Mouse (Mus musculus) heart, embryonic 16.5 days (tissue): Measurements from ENCODE around the gene Jph3. TPM values are rescaled to one million over a fixed set of nuclear protein-coding genes. Genes with fewer than 3 reads are reported as not detected.
A peak's percentile ranks its signal among the peaks of the same experiment; 100 is the strongest.

Source experiments
- ATAC-seq: fragments of 200-750 bp; cut with Nextera tagmentation; replicated peaks from 2 replicates; pipeline ENCODE4 v1.8.0; 2017; ENCODE audit warnings: moderate number of reproducible peaks; ENCODE audit not compliant: insufficient read depth, low FRiP score; ENCODE audit errors: extremely low read depth
- H3K27ac ChIP-seq: fragments of 300-500 bp; sonication (generic); 2 replicates; pipeline ENCODE4 v1.5.1; 2014; ENCODE audit warnings: mild to moderate bottlenecking, low read length, control low read depth, moderate library complexity
- H3K27me3 ChIP-seq: fragments of 300-500 bp; sonication (generic); 2 replicates; pipeline ENCODE4 v1.6.1; 2014; ENCODE audit warnings: low read length, mixed read lengths; ENCODE audit not compliant: control insufficient read depth, insufficient read depth
- H3K36me3 ChIP-seq: fragments of 300-500 bp; sonication (generic); 2 replicates; pipeline ENCODE4 v1.6.1; 2014; ENCODE audit not compliant: control insufficient read depth, insufficient read depth
- H3K4me1 ChIP-seq: fragments of 300-500 bp; sonication (generic); 2 replicates; pipeline ENCODE4 v1.6.1; 2014; ENCODE audit warnings: low read length, mixed read lengths; ENCODE audit not compliant: control insufficient read depth, insufficient read depth
- H3K4me2 ChIP-seq: fragments of 300-500 bp; sonication (generic); 2 replicates; pipeline ENCODE4 v1.6.1; 2014; ENCODE audit warnings: low read depth, mild to moderate bottlenecking, control low read depth, low read length
- H3K4me3 ChIP-seq: fragments of 300-500 bp; sonication (generic); 2 replicates; pipeline ENCODE4 v1.5.1; 2014; ENCODE audit warnings: mild to moderate bottlenecking, control low read depth, low read length
- H3K9ac ChIP-seq: fragments of 300-500 bp; sonication (generic); 2 replicates; pipeline ENCODE4 v1.6.1; 2014; ENCODE audit warnings: low read length, control low read depth
- H3K9me3 ChIP-seq: fragments of 300-500 bp; sonication (generic); replicated peaks from 2 replicates; pipeline ENCODE4 v1.6.1; 2016; ENCODE audit warnings: low read length; ENCODE audit not compliant: control insufficient read depth
- WGBS: fragments of 180-500 bp; shearing (Covaris S2); extraction: QIAGEN DNeasy Blood & Tissue Kit; methylation state at CpG from one replicate; pipeline ENCODE4 v1.1.7; 2014; 5-methylcytosine and 5-hydroxymethylcytosine counted together
- polyA plus RNA-seq: library from polyadenylated mRNA; unstranded; fragments of >200 nt; fragmentation: Nextera tagmentation; extraction: Ambion mirVana; gene quantifications from 2 replicates; pipeline ENCODE4 v1.2.1, GENCODE M21; 2015

The Jph3 gene
- polyA plus RNA-seq, 1 experiment from 2014 or later: 0.21 TPM

- Histone ChIP-seq H3K4me2 (no peak overlapping the region), H3K36me3 (peaks cover 21% of the 10 kb centered on the region), H3K4me1 (peaks cover 5% of the 10 kb centered on the region; the same call in 1 of the 2 replicates), H3K4me3 (no peak overlapping the region), H3K27me3 (no peaks in the 10 kb centered on the region), H3K9ac (no peak overlapping the region), H3K27ac (no peak overlapping the region), H3K9me3 (no peaks in the 10 kb centered on the region)
- ATAC-seq: no peak
- 90% methylated on average over 13 of the region's 13 CpGs for WGBS
Observed at GRCm38 (mm10) chr8:121806126-121806525, 76.7 kb downstream of the Jph3 start.

GRCm38 (mm10) chr8:121808032-121808431 lies 78.6 kb downstream of the Jph3 start:
- 0 out of 2 replicates have a peak, but pooled peaks cover 2% of the 10 kb centered on the region for H3K4me1 ChIP-seq
- peaks cover 20% of the 10 kb centered on the region for H3K36me3 ChIP-seq
- no peak overlapping the region for H3K4me2 ChIP-seq
- ATAC-seq: no peak
- H3K4me3 ChIP-seq: no peak overlapping the region
- no peak overlapping the region for H3K9ac ChIP-seq
- H3K27ac ChIP-seq: no peak overlapping the region
- no peaks in the 10 kb centered on the region for H3K9me3 ChIP-seq
- WGBS: 71% methylated on average over 11 of the region's 11 CpGs
- H3K27me3 ChIP-seq: no peaks in the 10 kb centered on the region

- H3K36me3 ChIP-seq: peaks cover 14% of the 10 kb centered on the region
- 0 out of 2 replicates have a peak overlapping the region, but pooled peaks have one; percentile 16 for H3K27ac ChIP-seq
- no peak overlapping the region for H3K9ac ChIP-seq
- 0 out of 2 replicates have a peak, but pooled peaks cover 2% of the 10 kb centered on the region for H3K4me1 ChIP-seq
- no peaks in the 10 kb centered on the region for H3K9me3 ChIP-seq
- no peak overlapping the region for H3K4me3 ChIP-seq
- H3K27me3 ChIP-seq: no peaks in the 10 kb centered on the region
- 76% methylated on average over 11 of the region's 11 CpGs for WGBS
- 0 out of 2 replicates have a peak, but pooled peaks have one; percentile 42 for ATAC-seq
- no peak overlapping the region for H3K4me2 ChIP-seq
Observed at GRCm38 (mm10) chr8:121809524-121810155, 80.2 kb downstream of the Jph3 start.

GRCm38 (mm10) chr8:121811502-121811901 lies 82.1 kb downstream of the Jph3 start:
- Histone ChIP-seq H3K27ac (no peak overlapping the region), H3K4me3 (no peak overlapping the region), H3K4me1 (0 out of 2 replicates have a peak, but pooled peaks cover 2% of the 10 kb centered on the region), H3K9ac (no peak overlapping the region), H3K4me2 (no peak overlapping the region), H3K27me3 (no peaks in the 10 kb centered on the region), H3K36me3 (no peaks in the 10 kb centered on the region; the same call in 1 of the 2 replicates), H3K9me3 (no peaks in the 10 kb centered on the region)
- no peak for ATAC-seq
- WGBS: 86% methylated on average over 3 of the region's 3 CpGs

- Histone ChIP-seq H3K36me3 (no peaks in the 10 kb centered on the region; the same call in 1 of the 2 replicates), H3K4me2 (no peak overlapping the region)
Observed at GRCm38 (mm10) chr8:121811931-121812570, 82.6 kb downstream of the Jph3 start.

GRCm38 (mm10) chr8:121818226-121818625 lies 88.8 kb downstream of the Jph3 start:
- ATAC-seq: no peak
- H3K27me3 ChIP-seq: no peaks in the 10 kb centered on the region
- H3K4me1 ChIP-seq: no peaks in the 10 kb centered on the region
- H3K4me3 ChIP-seq: no peak overlapping the region
- H3K9ac ChIP-seq: no peak overlapping the region
- H3K36me3 ChIP-seq: peaks cover 3% of the 10 kb centered on the region
- no peak overlapping the region for H3K27ac ChIP-seq
- no peaks in the 10 kb centered on the region for H3K9me3 ChIP-seq
- no peak overlapping the region for H3K4me2 ChIP-seq
- 78% methylated on average over 7 of the region's 7 CpGs for WGBS

More at GRCm38 (mm10) chr8:121811931-121812570, 82.6 kb downstream of the Jph3 start:
- H3K9me3 ChIP-seq: no peaks in the 10 kb centered on the region
- 0 out of 2 replicates have a peak, but pooled peaks cover 2% of the 10 kb centered on the region for H3K4me1 ChIP-seq
- 81% methylated on average over 12 of the region's 12 CpGs for WGBS
- H3K9ac ChIP-seq: no peak overlapping the region
- no peak overlapping the region for H3K27ac ChIP-seq
- no peak overlapping the region for H3K4me3 ChIP-seq
- H3K27me3 ChIP-seq: no peaks in the 10 kb centered on the region
- ATAC-seq: no peak

- H3K36me3 ChIP-seq: peaks cover 3% of the 10 kb centered on the region; the same call in 1 of the 2 replicates
- H3K27me3 ChIP-seq: no peaks in the 10 kb centered on the region
- H3K4me1 ChIP-seq: no peaks in the 10 kb centered on the region
- H3K4me3 ChIP-seq: no peak overlapping the region
- 87% methylated on average over 6 of the region's 6 CpGs for WGBS
- H3K9me3 ChIP-seq: no peaks in the 10 kb centered on the region
- ATAC-seq: no peak
- no peak overlapping the region for H3K4me2 ChIP-seq
- H3K9ac ChIP-seq: no peak overlapping the region
- no peak overlapping the region for H3K27ac ChIP-seq
Observed at GRCm38 (mm10) chr8:121820840-121821239, 91.4 kb downstream of the Jph3 start.

GRCm38 (mm10) chr8:121821320-121821719 lies 91.9 kb downstream of the Jph3 start:
- H3K27me3 ChIP-seq: no peaks in the 10 kb centered on the region
- H3K9ac ChIP-seq: no peak overlapping the region
- 85% methylated on average over 11 of the region's 11 CpGs for WGBS
- H3K36me3 ChIP-seq: peaks cover 3% of the 10 kb centered on the region; the same call in 1 of the 2 replicates
- ATAC-seq: no peak
- H3K4me3 ChIP-seq: no peak overlapping the region
- no peak overlapping the region for H3K27ac ChIP-seq
- H3K4me1 ChIP-seq: no peaks in the 10 kb centered on the region
- no peak overlapping the region for H3K4me2 ChIP-seq
- no peaks in the 10 kb centered on the region for H3K9me3 ChIP-seq

GRCm38 (mm10) chr8:121821770-121822169 lies 92.3 kb downstream of the Jph3 start:
- no peak overlapping the region for H3K27ac ChIP-seq
- H3K27me3 ChIP-seq: no peaks in the 10 kb centered on the region
- H3K4me2 ChIP-seq: no peak overlapping the region
- no peak for ATAC-seq
- H3K9ac ChIP-seq: no peak overlapping the region
- no peaks in the 10 kb centered on the region for H3K9me3 ChIP-seq
- no peaks in the 10 kb centered on the region for H3K4me1 ChIP-seq
- WGBS: 90% methylated on average over 9 of the region's 9 CpGs
- H3K36me3 ChIP-seq: peaks cover 3% of the 10 kb centered on the region; the same call in 1 of the 2 replicates
- H3K4me3 ChIP-seq: no peak overlapping the region
